Mouse (Mus musculus): Measurements from ENCODE around the gene Fdps.
"Not testable (repeated sequence)": the region's sequence is repeated elsewhere in the genome, so short reads cannot be mapped to it uniquely, and the experiment has no call there.

Fdps gene

DNA sequence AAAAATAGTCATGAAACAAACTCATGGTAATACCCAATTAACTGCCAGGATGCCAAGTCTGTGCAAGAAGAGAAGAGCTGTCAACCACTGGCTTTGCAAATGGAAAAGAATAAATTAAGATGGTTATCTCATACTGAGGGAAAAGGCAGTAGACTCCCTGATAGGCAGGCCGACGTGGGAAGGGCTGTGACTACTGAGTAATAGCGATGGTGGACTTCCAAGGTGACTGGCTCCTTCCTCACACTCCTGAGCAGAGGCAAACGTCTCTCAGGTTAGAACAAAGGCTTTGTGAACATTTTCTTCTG is 1.5 kb upstream of the Fdps start:
- in situ Hi-C loops (cut with MboI; ENCODE audit: unreplicated experiment in 2 of 2): no loop called here

DNA sequence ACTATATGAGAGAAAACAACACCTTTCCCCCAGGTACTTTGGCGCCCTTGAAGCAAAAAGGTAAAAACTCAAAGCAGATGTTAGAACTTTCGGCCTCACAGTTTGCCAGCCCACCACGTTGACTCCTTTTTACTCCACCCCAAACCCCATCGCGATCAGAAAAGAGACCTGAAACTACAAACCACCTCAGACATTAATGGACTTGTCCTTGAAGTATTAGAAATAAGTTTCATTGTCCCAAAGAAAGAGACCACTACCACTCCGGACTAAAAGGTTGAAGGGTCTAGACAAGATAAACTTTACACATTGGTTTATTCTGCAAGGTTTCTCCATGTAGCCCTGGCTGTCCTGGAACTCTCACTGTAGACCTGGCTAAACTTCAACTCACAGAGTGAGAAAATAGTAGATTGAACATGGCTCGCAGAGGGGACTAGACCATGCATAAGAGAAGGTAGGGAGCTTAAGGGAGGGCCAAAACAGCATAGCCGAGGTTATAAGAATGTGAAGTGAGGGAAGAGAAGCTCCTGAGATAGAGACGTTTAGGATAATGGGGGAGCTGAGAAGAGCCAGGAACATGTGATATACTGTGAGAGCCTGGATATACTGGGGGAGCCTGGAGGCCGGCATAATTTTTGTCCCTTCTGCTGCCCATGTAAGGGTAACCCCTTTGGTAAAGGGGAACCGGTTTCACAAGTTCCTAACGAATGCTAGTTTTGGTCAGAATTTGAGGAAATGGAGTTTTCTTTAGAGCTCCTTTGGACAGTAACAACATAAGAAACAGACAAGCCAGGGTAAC is 934 bp upstream of the Fdps start:
- in situ Hi-C loops (cut with MboI; ENCODE audit: unreplicated experiment in 2 of 2): no loop called here

GRCm38 (mm10) chr3:89101459-89101811 is 324 bp downstream of the Fdps start:
- in situ Hi-C loops (cut with MboI; ENCODE audit: unreplicated experiment in 2 of 2): no loop called here

DNA sequence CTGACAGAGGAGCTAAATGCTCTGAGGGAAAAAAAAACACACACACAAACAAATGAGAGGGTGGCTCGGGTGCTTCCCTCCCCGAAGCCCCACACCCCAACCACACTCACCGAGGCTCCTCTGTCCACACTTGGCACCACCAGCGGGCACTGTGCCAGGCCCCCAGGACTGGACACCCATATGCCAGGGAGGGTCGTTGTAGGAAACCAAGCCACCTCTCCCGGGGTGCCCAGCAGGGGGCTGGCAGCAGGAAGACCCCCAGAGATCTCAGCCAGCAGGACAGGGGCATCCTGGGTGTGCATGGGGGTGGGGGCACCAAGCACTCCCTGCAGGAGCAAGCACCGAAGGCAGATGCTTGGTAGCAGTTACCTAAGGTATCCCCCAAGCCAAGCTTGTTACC is 948 bp downstream of the Fdps start, which contains the start of gene Gm43738:
Gene Gm43738 (minus strand): TSS at position 289 of the 400 bp plus-strand sequence.
- in situ Hi-C loops (cut with MboI; ENCODE audit: unreplicated experiment in 2 of 2): no loop called here

DNA sequence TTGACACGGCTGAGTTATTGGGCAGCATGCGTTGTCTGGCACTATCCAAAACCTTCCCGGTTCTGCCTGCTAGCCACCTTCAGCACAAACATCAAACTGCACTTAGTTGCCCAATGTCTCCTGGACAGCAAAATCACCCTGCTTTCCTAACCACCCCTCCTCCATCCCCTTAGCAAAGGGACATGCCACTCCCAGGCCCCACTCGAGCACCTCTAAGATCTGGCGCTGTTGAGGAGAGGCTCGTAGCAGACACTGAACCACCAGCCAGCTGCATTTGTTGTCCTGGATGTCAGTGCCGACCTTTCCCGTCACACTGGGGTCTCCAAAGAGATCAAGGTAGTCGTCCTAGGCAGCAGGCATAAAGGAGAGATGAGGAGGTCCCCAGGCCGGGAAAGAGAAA is 7.7 kb downstream of the Fdps start:
- in situ Hi-C loops (cut with MboI; ENCODE audit: unreplicated experiment in 2 of 2): loop anchor here (5.0 kb wide), 2 partner anchors 63 to 123 kb away; partner anchors contain the start of gene Thbs3 (in 1 of the 2)

GRCm38 (mm10) chr3:89093175-89093574 is 8.6 kb downstream of the Fdps start, which contains the start of gene Rusc1:
Rusc1 (minus strand) TSS chr3:89093311.
- in situ Hi-C loops (cut with MboI; ENCODE audit: unreplicated experiment in 2 of 2): loop anchor here (5.0 kb wide), 2 partner anchors 64 to 124 kb away; partner anchors contain the start of gene Thbs3 (in 1 of the 2)

- in situ Hi-C loops (cut with MboI; ENCODE audit: unreplicated experiment in 2 of 2): loop anchor here (5.0 kb wide), 2 partner anchors 65 to 125 kb away; partner anchors contain the start of gene Thbs3 (in 1 of the 2)
Observed at GRCm38 (mm10) chr3:89092509-89093090, 9.2 kb downstream of the Fdps start.

DNA sequence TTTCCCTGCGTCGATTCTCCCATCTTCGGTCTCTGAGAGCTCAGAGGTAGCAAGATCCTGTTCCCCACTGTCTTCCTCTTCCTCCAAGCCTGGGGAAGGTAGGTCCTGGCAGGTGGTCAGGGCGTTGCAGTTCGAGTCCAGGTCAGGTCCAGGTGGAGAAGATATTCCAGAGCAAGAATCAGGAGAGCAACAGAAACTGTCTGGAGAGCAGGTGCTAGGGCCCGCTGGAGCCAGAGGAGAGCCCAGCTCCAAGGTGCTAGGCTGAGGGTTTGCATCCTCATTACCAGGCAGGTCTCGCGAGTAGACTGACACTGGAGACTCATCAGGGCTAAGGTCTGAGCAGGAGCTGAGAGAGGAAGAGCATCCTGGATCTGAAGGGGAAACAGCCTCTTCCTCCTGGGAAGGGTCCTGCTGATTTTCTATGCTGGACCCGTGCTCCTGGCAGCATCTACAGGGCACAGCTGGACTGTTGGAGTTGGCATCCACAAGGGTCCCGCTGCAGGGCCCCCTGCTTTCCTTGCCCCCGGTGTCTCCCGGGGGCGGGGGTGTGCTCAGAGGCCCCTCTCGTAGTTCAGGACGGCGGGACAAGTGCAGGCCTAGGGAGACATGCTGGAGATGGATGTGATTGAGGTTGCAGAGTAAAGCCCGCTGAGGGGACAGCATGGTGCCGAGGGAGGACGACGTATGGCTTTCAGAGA is 9.8 kb downstream of the Fdps start:
- in situ Hi-C loops (cut with MboI; ENCODE audit: unreplicated experiment in 2 of 2): loop anchor here (5.0 kb wide), 2 partner anchors 65 to 125 kb away; partner anchors contain the start of gene Thbs3 (in 1 of the 2)

GRCm38 (mm10) chr3:89090694-89091655 is 10.8 kb downstream of the Fdps start:
- in situ Hi-C loops (cut with MboI; ENCODE audit: unreplicated experiment in 2 of 2): loop anchor here (5.0 kb wide), 2 partner anchors 66 to 126 kb away; partner anchors contain the start of gene Thbs3 (in 1 of the 2)

GRCm38 (mm10) chr3:89089882-89090591 is 11.7 kb downstream of the Fdps start:
- in situ Hi-C loops (cut with MboI; ENCODE audit: unreplicated experiment in 2 of 2): loop anchor here (5.0 kb wide), 2 partner anchors 67 to 127 kb away; partner anchors contain the start of gene Thbs3 (in 2 of the 2)

GRCm38 (mm10) chr3:89088974-89089373 is 12.8 kb downstream of the Fdps start:
- in situ Hi-C loops (cut with MboI; ENCODE audit: unreplicated experiment in 2 of 2): loop anchor here in 1 of 2 experiments (5.0 kb wide), 1 partner anchor 128 kb away; the partner anchor contains the start of gene Thbs3

GRCm38 (mm10) chr3:89087338-89088110 is 14.2 kb downstream of the Fdps start:
- in situ Hi-C loops (cut with MboI; ENCODE audit: unreplicated experiment in 2 of 2): loop anchor here in 1 of 2 experiments (5.0 kb wide), 1 partner anchor 130 kb away; the partner anchor contains the start of gene Thbs3

- in situ Hi-C loops (cut with MboI; ENCODE audit: unreplicated experiment in 2 of 2): loop anchor here in 1 of 2 experiments (5.0 kb wide), 1 partner anchor 133 kb away; the partner anchor contains the start of gene Thbs3
Observed at GRCm38 (mm10) chr3:89084654-89085190, 17.0 kb downstream of the Fdps start.

GRCm38 (mm10) chr3:89084133-89084532 is 17.6 kb downstream of the Fdps start:
- in situ Hi-C loops (cut with MboI; ENCODE audit: unreplicated experiment in 2 of 2): no loop called here

DNA sequence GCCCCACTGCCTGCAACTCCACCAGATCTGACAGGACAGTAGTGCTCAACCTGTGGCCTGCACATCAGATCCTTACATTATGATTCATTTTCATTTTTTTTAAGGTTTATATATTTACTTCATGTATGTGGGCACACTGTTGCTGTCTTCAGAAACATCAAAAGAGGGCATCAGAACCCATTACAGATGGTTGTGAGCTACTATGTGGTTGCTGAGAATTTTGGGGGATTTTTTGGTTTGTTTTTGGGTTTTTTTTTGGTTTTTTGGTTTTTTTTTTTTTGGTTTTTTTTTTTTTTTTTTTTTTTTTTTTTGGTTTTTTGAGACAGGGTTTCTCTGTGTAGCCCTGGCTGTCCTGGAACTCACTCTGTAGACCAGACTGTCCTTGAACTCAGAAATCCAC is 19.5 kb downstream of the Fdps start:
- in situ Hi-C loops (cut with MboI; ENCODE audit: unreplicated experiment in 2 of 2): not testable (repeated sequence)

- in situ Hi-C loops (cut with MboI; ENCODE audit: unreplicated experiment in 2 of 2): no loop called here
Observed at GRCm38 (mm10) chr3:89077383-89077782, 24.4 kb downstream of the Fdps start.

GRCm38 (mm10) chr3:89067265-89067664 is 34.5 kb downstream of the Fdps start:
- in situ Hi-C loops (cut with MboI; ENCODE audit: unreplicated experiment in 2 of 2): loop anchor here (10.0 to 25.0 kb wide), 3 partner anchors 372 to 945 kb away; no protein-coding TSS in a partner anchor

GRCm38 (mm10) chr3:89061696-89062095 is 40.1 kb downstream of the Fdps start:
- in situ Hi-C loops (cut with MboI; ENCODE audit: unreplicated experiment in 2 of 2): loop anchor here (10.0 to 25.0 kb wide), 3 partner anchors 367 to 951 kb away; no protein-coding TSS in a partner anchor

All from v-Abl transformed pro-B cells (cell line).